Mouse (Mus musculus): ENCODE data around the gene Kri1.

GRCm38 (mm10) chr9:21331365-21332140 lies 43.8 kb upstream of the Kri1 start:
- TF ChIP-seq CTCF (IDR thresholded peaks at IDR 0.05; ENCODE audit: borderline replicate concordance, extremely low read depth, insufficient read depth, insufficient read length): no peak
- no peak for TF ChIP-seq POLR2A (IDR thresholded peaks at IDR 0.05; ENCODE audit: borderline replicate concordance, extremely low read depth, insufficient read depth, insufficient read length, poor library complexity, severe bottlenecking)
